14 mouse cellular contexts compared by ENCODE assay signal in genomic region chr7:101875978-101876377, GRCm38 (mm10). TPM values are rescaled to one million over a fixed set of nuclear protein-coding genes. Genes with fewer than 3 reads are reported as not detected.
"Had no signal": no experiment of that assay in that cellular context is flagged by ENCODE, and none has a peak within 500 bp of the region (broad histone marks: within the 10 kb centered on the region; RNA-seq: fewer than 3 reads in every experiment).

No protein-coding gene starts in this region.

- DNase-seq: lung, adult 18-20 months; lung, embryonic 14.5 days; lung, postnatal 10 days; lung, postnatal 4 days; midbrain, embryonic 14.5 days; right cerebral cortex, postnatal 14 days; thymus, adult 2 months; thymus, postnatal 25 days; thymus, postnatal 4 days had no signal

RNA-seq across cellular contexts. Expression of gene Folr2, which starts 19.0 kb away (rescaled TPM):
- total RNA-seq: megakaryocyte-erythroid progenitor cell, adult 5-6 weeks; neutrophil, adult 5-6 weeks had no signal
- polyA plus RNA-seq: myocyte; neural tube, embryonic 14.5 days had no signal

RNA-seq across cellular contexts. Expression of gene Tomt, which starts 30.2 kb away (rescaled TPM):
- total RNA-seq: neutrophil, adult 5-6 weeks had no signal
- polyA plus RNA-seq: stomach, postnatal 0 days had no signal
